Mouse (Mus musculus): ENCODE measurements around the gene Pecam1. TPM values are rescaled to one million over a fixed set of nuclear protein-coding genes. Genes with fewer than 3 reads are reported as not detected.
"Not testable (repeated sequence)": the region's sequence is repeated elsewhere in the genome, so short reads cannot be mapped to it uniquely, and the experiment has no call there.

The Pecam1 gene
- total RNA-seq, 2 experiments from 2014 or later: 110 to 113 TPM

- no peak for DNase-seq (ENCODE audit: low spot score in 2 of 2)
Observed at GRCm38 (mm10) chr11:106639356-106639692, 111.1 kb downstream of the Pecam1 start.

GRCm38 (mm10) chr11:106638551-106639355 lies 111.7 kb downstream of the Pecam1 start:
- no peak for DNase-seq (ENCODE audit: low spot score in 2 of 2)

GRCm38 (mm10) chr11:106637754-106638153 lies 112.7 kb downstream of the Pecam1 start:
- no peak for DNase-seq (ENCODE audit: low spot score in 2 of 2)

GRCm38 (mm10) chr11:106635946-106636345 lies 114.5 kb downstream of the Pecam1 start:
- no peak for DNase-seq (ENCODE audit: low spot score in 2 of 2)

GRCm38 (mm10) chr11:106634175-106634574 lies 116.3 kb downstream of the Pecam1 start:
- DNase-seq (ENCODE audit: low spot score in 2 of 2): not testable (repeated sequence)

- DNase-seq (ENCODE audit: low spot score in 2 of 2): no peak
Observed at GRCm38 (mm10) chr11:106633456-106633855, 117.0 kb downstream of the Pecam1 start.

- peak; percentile 10 to 55 for DNase-seq (ENCODE audit: low spot score in 2 of 2)
Observed at GRCm38 (mm10) chr11:106627692-106628091, 122.7 kb downstream of the Pecam1 start.

- DNase-seq (ENCODE audit: low spot score in 2 of 2): no peak
Observed at GRCm38 (mm10) chr11:106625577-106625976, 124.9 kb downstream of the Pecam1 start.

- no peak for DNase-seq (ENCODE audit: low spot score in 2 of 2)
Observed at GRCm38 (mm10) chr11:106623629-106624028, 126.8 kb downstream of the Pecam1 start.

GRCm38 (mm10) chr11:106622056-106622455 lies 128.4 kb downstream of the Pecam1 start:
- DNase-seq (ENCODE audit: low spot score in 2 of 2): no peak

GRCm38 (mm10) chr11:106618768-106619167 lies 131.7 kb downstream of the Pecam1 start:
- DNase-seq (ENCODE audit: low spot score in 2 of 2): not testable (repeated sequence)

- DNase-seq (ENCODE audit: low spot score in 2 of 2): no peak
Observed at GRCm38 (mm10) chr11:106617821-106618580, 132.4 kb downstream of the Pecam1 start.

GRCm38 (mm10) chr11:106615561-106615960 lies 134.9 kb downstream of the Pecam1 start:
- DNase-seq (ENCODE audit: low spot score in 2 of 2): no peak

GRCm38 (mm10) chr11:106614339-106614645 lies 136.1 kb downstream of the Pecam1 start:
- DNase-seq (ENCODE audit: low spot score in 2 of 2): no peak

GRCm38 (mm10) chr11:106613638-106614338 lies 136.6 kb downstream of the Pecam1 start:
- no peak for DNase-seq (ENCODE audit: low spot score in 2 of 2)

- DNase-seq (ENCODE audit: low spot score in 2 of 2): peak; percentile 90 to 97
Observed at GRCm38 (mm10) chr11:106612961-106613637, 137.3 kb downstream of the Pecam1 start, which contains the start of gene Tex2. TSS of gene Tex2 (minus strand) at chr11:106613423.

- peak; percentile 10 to 28 for DNase-seq (ENCODE audit: low spot score in 2 of 2)
Observed at GRCm38 (mm10) chr11:106612209-106612960, 138.0 kb downstream of the Pecam1 start.

- DNase-seq (ENCODE audit: low spot score in 2 of 2): no peak
Observed at GRCm38 (mm10) chr11:106609731-106610130, 140.7 kb downstream of the Pecam1 start.

GRCm38 (mm10) chr11:106607316-106607715 lies 143.1 kb downstream of the Pecam1 start:
- DNase-seq (ENCODE audit: low spot score in 2 of 2): no peak

- DNase-seq (ENCODE audit: low spot score in 2 of 2): no peak
Observed at GRCm38 (mm10) chr11:106606042-106606441, 144.4 kb downstream of the Pecam1 start.
